Mouse (Mus musculus) kidney, postnatal 25 days (tissue): ENCODE data around the gene Fads1.
"Not testable (repeated sequence)": the region's sequence is repeated elsewhere in the genome, so short reads cannot be mapped to it uniquely, and the experiment has no call there.

Experiments used
- DNase-seq, 2 experiments: peaks; one replicate each; pipeline ENCODE4 v3.0.0; 2021; ENCODE audit warnings: mixed read lengths in 2 of 2

Gene Fads1

GRCm38 (mm10) chr19:10182670-10183298 lies at the start of gene Fads1:
Fads1 (plus strand) TSS chr19:10182888.
- DNase-seq = peak; percentile 93 to 97

- DNase-seq = peak; percentile 75 to 80
These were observed 48.0 kb upstream of the Fads1 start for GRCm38 (mm10) chr19:10134692-10135091.

GRCm38 (mm10) chr19:10137423-10137822 lies 45.3 kb upstream of the Fads1 start:
- DNase-seq = peak; percentile 39 to 77

GRCm38 (mm10) chr19:10139736-10140135 lies 43.0 kb upstream of the Fads1 start:
- DNase-seq = no peak

GRCm38 (mm10) chr19:10143667-10144066 lies 39.0 kb upstream of the Fads1 start:
- DNase-seq = no peak

- DNase-seq = no peak
These were observed 38.2 kb upstream of the Fads1 start for GRCm38 (mm10) chr19:10144464-10144863.

GRCm38 (mm10) chr19:10148555-10148954 lies 34.1 kb upstream of the Fads1 start:
- peak in 1 of 2 experiments; percentile 43 for DNase-seq

GRCm38 (mm10) chr19:10149189-10149588 lies 33.5 kb upstream of the Fads1 start:
- DNase-seq = no peak

GRCm38 (mm10) chr19:10157725-10158124 lies 25.0 kb upstream of the Fads1 start:
- no peak for DNase-seq

- DNase-seq = no peak
These were observed 18.8 kb upstream of the Fads1 start for GRCm38 (mm10) chr19:10163896-10164295.

GRCm38 (mm10) chr19:10165928-10166327 lies 16.8 kb upstream of the Fads1 start:
- not testable (repeated sequence) for DNase-seq

GRCm38 (mm10) chr19:10167112-10167511 lies 15.6 kb upstream of the Fads1 start:
- DNase-seq = no peak

- DNase-seq = no peak
These were observed 14.7 kb upstream of the Fads1 start for GRCm38 (mm10) chr19:10167951-10168350.

- no peak for DNase-seq
These were observed 14.2 kb upstream of the Fads1 start for GRCm38 (mm10) chr19:10168441-10168840.

- DNase-seq = no peak
These were observed 13.5 kb upstream of the Fads1 start for GRCm38 (mm10) chr19:10169179-10169578.

- DNase-seq = not testable (repeated sequence)
These were observed 12.9 kb upstream of the Fads1 start for GRCm38 (mm10) chr19:10169692-10170330.

GRCm38 (mm10) chr19:10170466-10170865 lies 12.2 kb upstream of the Fads1 start:
- no peak for DNase-seq

- no peak for DNase-seq
These were observed 11.3 kb upstream of the Fads1 start for GRCm38 (mm10) chr19:10171359-10171758.

GRCm38 (mm10) chr19:10171846-10172245 lies 10.8 kb upstream of the Fads1 start:
- no peak for DNase-seq

- no peak for DNase-seq
These were observed 9.5 kb upstream of the Fads1 start for GRCm38 (mm10) chr19:10173116-10173718.

- no peak for DNase-seq
These were observed 8.7 kb upstream of the Fads1 start for GRCm38 (mm10) chr19:10173844-10174539.

- DNase-seq = no peak
These were observed 7.7 kb upstream of the Fads1 start for GRCm38 (mm10) chr19:10174956-10175355.

GRCm38 (mm10) chr19:10176477-10176876 lies 6.2 kb upstream of the Fads1 start:
- DNase-seq = peak in 1 of 2 experiments; percentile 7
